Mouse (Mus musculus) urinary bladder, postnatal 10 days (tissue): ENCODE measurements around the gene Pecam1.
"Not testable (repeated sequence)": the region's sequence is repeated elsewhere in the genome, so short reads cannot be mapped to it uniquely, and the experiment has no call there.

Experiments
- DNase-seq: peaks from one replicate; pipeline ENCODE4 v3.0.0; 2022; ENCODE audit warnings: low spot score

Gene Pecam1

DNA sequence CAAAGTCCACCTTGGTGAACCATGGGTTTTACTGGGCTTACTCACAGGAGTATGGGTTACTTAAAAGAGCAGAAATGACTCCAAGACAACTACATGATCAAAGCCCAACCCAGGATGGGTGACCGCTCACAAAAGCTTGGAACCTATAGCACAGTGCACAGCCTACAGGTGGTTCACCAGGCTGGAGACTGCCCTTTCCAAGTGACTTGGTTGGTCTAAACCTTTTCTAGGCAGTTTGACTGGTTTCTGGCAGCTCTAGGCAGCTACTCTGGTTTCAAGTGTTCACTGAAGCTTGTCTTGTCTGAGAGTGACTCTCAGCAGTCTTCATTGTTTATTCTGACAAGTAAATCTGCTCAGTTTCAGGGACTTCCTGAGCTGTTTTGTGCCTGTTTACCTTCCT, 20.8 kb downstream of the Pecam1 start:
- DNase-seq, result no peak

GRCm38 (mm10) chr11:106728402-106729366, 21.7 kb downstream of the Pecam1 start:
- no peak for DNase-seq

GRCm38 (mm10) chr11:106727967-106728366, 22.5 kb downstream of the Pecam1 start:
- no peak for DNase-seq

DNA sequence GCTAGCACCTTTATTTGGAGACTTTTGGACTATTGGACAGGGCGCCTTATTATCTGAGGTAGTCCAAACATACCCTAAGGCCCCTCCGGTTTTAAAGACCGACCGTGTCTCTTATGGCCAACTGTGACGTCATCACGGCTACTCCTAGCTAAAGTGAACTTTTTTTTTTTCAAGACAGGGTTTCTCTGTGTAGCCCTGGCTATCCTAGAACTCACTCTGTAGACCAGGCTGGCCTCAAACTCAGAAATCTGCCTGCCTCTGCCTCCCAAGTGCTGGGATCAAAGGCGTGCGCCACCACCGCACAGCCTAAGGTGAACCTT, 25.6 kb downstream of the Pecam1 start:
- DNase-seq, result not testable (repeated sequence)

DNA sequence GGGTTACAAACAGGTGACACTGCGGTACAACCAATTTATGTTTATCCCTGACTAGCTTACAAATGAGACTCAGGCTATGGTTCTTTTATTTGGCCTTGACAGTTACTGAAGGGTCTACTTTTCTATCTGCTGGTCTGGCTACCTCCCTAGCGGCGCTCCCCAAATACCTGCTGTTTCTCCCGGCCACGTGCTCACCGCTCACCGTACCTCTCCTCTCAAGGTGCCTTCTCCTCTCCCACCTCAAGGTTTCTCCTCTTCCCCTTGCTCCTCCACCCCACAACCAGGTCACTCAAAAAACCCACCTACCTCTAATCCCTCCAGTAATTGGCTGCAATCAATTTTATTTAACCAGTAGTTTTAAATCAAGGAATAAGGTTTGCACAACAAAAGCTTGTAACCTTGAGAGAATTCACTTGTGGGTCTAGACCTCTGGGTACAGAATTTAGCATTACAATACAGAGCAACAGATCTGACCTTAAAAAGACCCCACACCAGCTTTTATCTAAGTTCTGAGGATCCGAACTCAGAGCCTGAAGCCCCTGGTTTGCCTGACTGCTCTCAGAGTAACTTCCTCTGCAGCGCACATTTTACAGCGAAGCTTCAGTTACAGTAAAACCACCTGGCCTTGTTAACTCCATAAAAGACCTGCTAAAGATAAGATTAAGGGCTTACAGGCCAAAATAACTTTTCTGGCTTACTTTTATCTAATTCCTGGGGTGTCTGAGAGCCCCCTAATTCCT, 26.1 kb downstream of the Pecam1 start:
- no peak for DNase-seq

DNA sequence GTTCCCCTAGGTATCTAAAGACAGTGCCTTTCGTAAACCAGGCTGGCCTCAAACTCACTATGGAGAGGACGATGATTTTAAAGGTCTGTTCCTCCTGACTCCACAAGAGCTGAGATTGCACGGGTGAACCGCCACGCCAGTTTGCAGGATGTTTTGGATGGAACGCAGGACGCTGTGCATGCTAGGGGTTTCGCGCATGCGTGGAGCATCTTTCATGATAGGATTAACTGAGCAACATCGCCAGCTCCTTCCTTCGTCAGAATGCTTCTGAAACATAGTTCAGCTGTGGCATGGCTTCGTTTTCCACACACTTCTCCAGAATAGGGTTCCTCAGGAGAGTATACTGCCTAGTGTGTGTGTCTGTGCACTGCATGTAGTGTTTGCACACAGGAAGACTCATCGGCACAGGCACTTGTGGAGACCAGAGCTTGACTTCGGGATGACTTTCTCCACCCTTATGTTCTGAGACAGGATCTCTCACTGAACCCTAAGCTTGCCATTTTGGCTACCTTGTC, 26.8 kb downstream of the Pecam1 start:
- no peak for DNase-seq

DNA sequence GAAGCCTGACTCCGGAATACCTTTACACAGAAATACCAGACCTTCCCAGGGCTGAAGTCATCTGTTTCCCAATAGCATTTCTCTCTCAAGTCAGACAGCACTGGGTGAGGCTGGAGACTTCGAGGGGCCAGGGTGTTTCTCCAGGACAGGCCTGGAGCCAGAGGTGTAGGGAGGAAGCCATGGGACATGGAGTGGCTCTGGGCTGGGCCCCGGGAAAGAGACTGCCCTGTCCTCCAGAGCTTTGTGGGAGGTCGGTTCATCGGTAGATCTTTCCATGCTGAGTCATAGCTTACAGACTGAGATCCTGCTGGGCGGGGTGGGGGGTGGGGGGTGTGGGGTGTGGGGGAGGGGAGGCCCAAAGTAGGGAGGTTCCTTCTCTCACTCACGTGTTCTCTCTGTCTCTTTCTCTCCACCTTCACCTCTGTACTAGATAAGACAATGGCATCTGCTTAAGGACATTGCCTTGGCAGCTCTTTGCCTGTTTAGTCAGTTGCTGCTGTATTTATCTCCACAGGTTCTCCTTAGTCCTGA, 27.5 kb downstream of the Pecam1 start:
- no peak for DNase-seq

DNA sequence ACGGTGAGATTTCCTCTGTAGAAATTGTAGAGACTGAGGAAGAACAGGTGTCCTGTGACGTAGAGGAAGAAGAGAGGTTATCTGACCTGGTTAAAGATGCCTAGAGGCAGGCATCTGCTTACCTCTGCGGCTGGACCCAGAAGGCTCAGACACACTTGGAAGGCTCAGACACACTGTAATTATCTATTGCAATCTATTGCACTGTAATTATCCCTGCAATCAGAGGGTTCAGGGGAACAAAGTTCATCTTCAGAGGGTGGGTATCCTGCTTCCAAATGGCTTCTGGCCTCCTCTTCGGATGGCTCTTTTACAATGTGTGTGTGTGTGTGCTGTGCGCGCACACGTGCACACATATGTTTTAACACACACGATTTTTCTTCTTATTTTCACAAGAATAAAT, 30.0 kb downstream of the Pecam1 start:
- no peak for DNase-seq

GRCm38 (mm10) chr11:106716568-106716967, 33.9 kb downstream of the Pecam1 start:
- no peak for DNase-seq

- DNase-seq, result no peak
These were observed 35.4 kb downstream of the Pecam1 start for GRCm38 (mm10) chr11:106715066-106715465.

- DNase-seq, result no peak
These were observed 39.6 kb downstream of the Pecam1 start for GRCm38 (mm10) chr11:106710789-106711188.

- DNase-seq, result no peak
These were observed 41.0 kb downstream of the Pecam1 start for GRCm38 (mm10) chr11:106709227-106709985.

DNA sequence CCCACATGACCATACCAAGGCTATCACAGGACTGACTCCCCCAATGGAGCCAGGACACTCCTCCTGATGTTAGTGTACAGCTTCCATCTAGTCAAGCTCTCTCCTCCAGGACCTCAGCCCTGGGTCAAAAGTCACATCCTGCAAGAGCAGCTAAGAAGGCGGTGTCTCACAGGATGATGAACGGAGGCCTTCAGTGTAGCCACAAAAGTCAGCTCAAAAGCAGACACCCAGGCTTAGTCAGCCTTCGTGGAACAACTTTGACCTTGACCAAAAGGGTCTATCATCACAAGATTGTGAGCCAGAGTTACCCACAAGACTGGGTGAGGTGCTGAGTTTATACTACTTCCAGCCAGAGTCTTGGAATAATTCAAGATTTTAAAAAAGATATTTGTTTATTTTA, 42.6 kb downstream of the Pecam1 start:
- no peak for DNase-seq

DNA sequence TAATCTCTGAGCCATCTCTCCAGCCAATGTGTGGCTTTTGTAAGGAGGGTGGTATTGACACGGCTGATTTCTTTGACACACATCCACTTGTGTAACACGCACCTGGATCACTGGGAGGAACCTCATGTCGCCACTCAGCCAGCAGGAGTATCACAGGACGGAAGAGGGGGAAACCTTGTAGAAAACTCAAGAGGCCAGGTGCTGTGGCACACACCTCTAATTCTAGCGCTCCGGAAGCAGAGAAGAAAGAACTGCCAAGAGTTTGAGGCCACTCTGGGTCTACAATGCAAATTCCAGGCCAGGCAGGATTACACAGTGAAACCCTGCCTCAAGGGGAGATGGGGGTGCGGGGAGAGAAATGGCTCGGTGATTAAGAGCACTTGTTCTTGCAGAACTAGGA, 43.3 kb downstream of the Pecam1 start:
- no peak for DNase-seq

- DNase-seq, result no peak
These were observed 44.2 kb downstream of the Pecam1 start for GRCm38 (mm10) chr11:106706212-106706611.

- DNase-seq, result no peak
These were observed 45.9 kb downstream of the Pecam1 start for GRCm38 (mm10) chr11:106704399-106705111.

DNA sequence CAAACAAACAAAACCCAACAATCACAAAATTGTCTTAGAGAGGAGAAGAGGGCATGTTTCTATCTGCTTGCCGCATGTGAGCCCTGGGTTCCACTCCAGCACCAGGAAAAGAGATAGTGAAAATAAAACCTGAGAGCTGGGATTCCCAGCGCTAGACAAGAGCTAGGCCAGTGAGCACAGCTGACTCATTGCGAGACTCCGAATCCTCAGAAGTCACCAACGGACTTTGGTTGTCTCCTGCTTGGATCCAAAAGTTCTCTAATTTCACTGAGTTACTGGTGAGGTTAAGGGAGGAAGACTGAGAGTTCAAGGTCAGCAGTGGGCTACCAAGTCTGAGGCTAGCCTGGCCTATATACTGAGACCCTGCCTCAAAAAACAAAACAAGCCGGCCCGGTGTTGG, 46.5 kb downstream of the Pecam1 start:
- DNase-seq, result no peak

- DNase-seq, result no peak
These were observed 47.8 kb downstream of the Pecam1 start for GRCm38 (mm10) chr11:106702584-106702983.

GRCm38 (mm10) chr11:106701589-106701988, 48.8 kb downstream of the Pecam1 start:
- DNase-seq, result no peak

GRCm38 (mm10) chr11:106699083-106699482, 51.3 kb downstream of the Pecam1 start:
- DNase-seq, result no peak

GRCm38 (mm10) chr11:106698289-106698688, 52.1 kb downstream of the Pecam1 start:
- no peak for DNase-seq
